Mouse (Mus musculus) kidney, embryonic 14.5 days (tissue): ENCODE measurements around the gene Gosr2. TPM values are rescaled to one million over a fixed set of nuclear protein-coding genes. Genes with fewer than 3 reads are reported as not detected.

Experiments used
- polyA plus RNA-seq: library from polyadenylated mRNA; unstranded; fragments of >200 nt; fragmentation: Nextera tagmentation; extraction: Ambion mirVana; gene quantifications from 2 replicates; pipeline ENCODE4 v1.2.1, GENCODE M21; 2014

Gosr2 gene
- polyA plus RNA-seq, 1 experiment from 2014 or later = 82.7 TPM

Other genes starting within 250 kb of the Gosr2 start
- gene Lrrc37a, start 193.3 kb downstream of the Gosr2 start, polyA plus RNA-seq = not detected in 2 replicates
- gene Gm884, start 76.8 kb downstream of the Gosr2 start, polyA plus RNA-seq = not detected in 2 replicates
- not detected in 2 replicates for gene Lyzl6, start 59.0 kb downstream of the Gosr2 start, polyA plus RNA-seq
- gene Rprml, start 48.3 kb downstream of the Gosr2 start, polyA plus RNA-seq = not detected in 2 replicates
- 4.9 and 8.4 TPM in 2 replicates for gene Wnt9b, start 51.9 kb upstream of the Gosr2 start, polyA plus RNA-seq
- 0.09 TPM in 1 of 2 replicates, not detected in the other for gene Wnt3, start 76.3 kb upstream of the Gosr2 start, polyA plus RNA-seq